8 mouse cellular contexts compared by ENCODE assay signal in genomic region chr12:54489675-54490074, GRCm38 (mm10).
DNase-seq lines count a peak whose midpoint lies in the region; ATAC-seq and TF ChIP-seq lines count a peak whose summit lies in the region.

No protein-coding gene starts in this region.

- peak; percentile 68 for ATAC-seq in midbrain, embryonic 16.5 days
- peak; percentile 81; the same call in 1 of the 2 replicates for ATAC-seq in stomach, embryonic 14.5 days (ENCODE audit: insufficient number of reproducible peaks, insufficient read depth, low FRiP score, low read depth)

- intact Hi-C loops in left cerebral cortex, postnatal 36 days (cut with DNase I) = loop anchor here (5.0 to 10.0 kb wide), 3 partner anchors 137 to 1575 kb away; no protein-coding TSS in a partner anchor

- H3K36me3 ChIP-seq in spleen, adult 2 months (ENCODE audit: control insufficient read depth, insufficient read depth, low read length) = no peaks in the 10 kb centered on the region
- H3K36me3 ChIP-seq in embryonic facial prominence, embryonic 10.5 days (replicated peaks) = no peaks in the 10 kb centered on the region
- H3K36me3 ChIP-seq in midbrain, embryonic 16.5 days (ENCODE audit: control insufficient read depth, insufficient read depth, low read length) = no peaks in the 10 kb centered on the region
- H3K36me3 ChIP-seq in stomach, embryonic 14.5 days (ENCODE audit: control insufficient read depth, insufficient read depth, low read length) = no peaks in the 10 kb centered on the region

- H3K9me3 ChIP-seq in embryonic facial prominence, embryonic 10.5 days = no peaks in the 10 kb centered on the region
- no peaks in the 10 kb centered on the region for H3K9me3 ChIP-seq in midbrain, embryonic 16.5 days (replicated peaks; ENCODE audit: control insufficient read depth, low read length, poor library complexity, severe bottlenecking)
- H3K9me3 ChIP-seq in stomach, embryonic 14.5 days (ENCODE audit: control insufficient read depth, low read depth, low read length) = no peaks in the 10 kb centered on the region

- WGBS in spleen, adult 2 months = 1% methylated on average over 8 of the region's 8 CpGs
- WGBS in embryonic facial prominence, embryonic 10.5 days = 6% methylated on average over 8 of the region's 8 CpGs
- 5% methylated on average over 8 of the region's 8 CpGs for WGBS in midbrain, embryonic 16.5 days
- 3% methylated on average over 8 of the region's 8 CpGs for WGBS in stomach, embryonic 14.5 days

- H3K4me2 ChIP-seq in midbrain, embryonic 16.5 days (ENCODE audit: low read length) = no peak overlapping the region
- H3K4me2 ChIP-seq in stomach, embryonic 14.5 days (replicated peaks; ENCODE audit: low read depth, low read length) = no peak overlapping the region

- H3K9ac ChIP-seq in midbrain, embryonic 16.5 days (ENCODE audit: low read depth, low read length) = no peak overlapping the region
- H3K9ac ChIP-seq in stomach, embryonic 14.5 days (replicated peaks; ENCODE audit: low read depth, low read length) = no peak overlapping the region

- H3K27ac ChIP-seq in spleen, adult 2 months (ENCODE audit: insufficient read depth, low read length) = no peak overlapping the region
- H3K27ac ChIP-seq in embryonic facial prominence, embryonic 10.5 days (replicated peaks) = no peak overlapping the region
- no peak overlapping the region for H3K27ac ChIP-seq in midbrain, embryonic 16.5 days (ENCODE audit: low read length)
- H3K27ac ChIP-seq in stomach, embryonic 14.5 days (ENCODE audit: low read length) = no peak overlapping the region

- no peak overlapping the region for H3K4me3 ChIP-seq in spleen, adult 2 months (ENCODE audit: extremely low read depth, insufficient read depth, insufficient read length)
- H3K4me3 ChIP-seq in embryonic facial prominence, embryonic 10.5 days = no peak overlapping the region
- H3K4me3 ChIP-seq in midbrain, embryonic 16.5 days (ENCODE audit: low read depth, low read length) = no peak overlapping the region
- no peak overlapping the region for H3K4me3 ChIP-seq in stomach, embryonic 14.5 days (ENCODE audit: low read depth, low read length)

- no peak for TF ChIP-seq POLR2A in spleen, adult 2 months (IDR thresholded peaks at IDR 0.05; ENCODE audit: low read depth, low read length)

- no peaks in the 10 kb centered on the region for H3K4me1 ChIP-seq in spleen, adult 2 months (ENCODE audit: control insufficient read depth, insufficient read depth, insufficient read length)
- peaks cover 7% of the 10 kb centered on the region; the same call in 1 of the 2 replicates for H3K4me1 ChIP-seq in embryonic facial prominence, embryonic 10.5 days
- no peaks in the 10 kb centered on the region; the same call in 1 of the 2 replicates for H3K4me1 ChIP-seq in midbrain, embryonic 16.5 days (ENCODE audit: control insufficient read depth, insufficient read depth, low read length)
- H3K4me1 ChIP-seq in stomach, embryonic 14.5 days (ENCODE audit: control insufficient read depth, insufficient read depth, low read length) = 0 out of 2 replicates have a peak, but pooled peaks cover 4% of the 10 kb centered on the region

- peak; percentile 9 to 39 for DNase-seq in spleen, adult 2 months (ENCODE audit: low read depth in 1 of 2, low spot score in 2 of 2)
- no peak for DNase-seq in spleen, adult 12 weeks (ENCODE audit: low spot score)
- DNase-seq in embryonic facial prominence, embryonic 10.5 days (ENCODE audit: low spot score) = peak; percentile 64
- DNase-seq in heart, adult 18-20 months = peak; percentile 72 to 88
- DNase-seq in kidney, adult 11 months = peak; percentile 67
- DNase-seq in left cerebral cortex, postnatal 36 days (ENCODE audit: low spot score in 2 of 2) = peak; percentile 49 to 65

- peak; percentile 62; the same call in 1 of the 2 replicates for TF ChIP-seq CTCF in spleen, adult 2 months (IDR thresholded peaks at IDR 0.05; ENCODE audit: extremely low read depth, insufficient read depth, insufficient read length, insufficient replicate concordance)

- no peaks in the 10 kb centered on the region for H3K27me3 ChIP-seq in spleen, adult 2 months (ENCODE audit: control insufficient read depth, insufficient read depth, low read length)
- H3K27me3 ChIP-seq in embryonic facial prominence, embryonic 10.5 days (replicated peaks; ENCODE audit: low read depth, poor library complexity, severe bottlenecking) = peaks cover 23% of the 10 kb centered on the region
- H3K27me3 ChIP-seq in midbrain, embryonic 16.5 days (ENCODE audit: control insufficient read depth, insufficient read depth, low read depth, low read length) = no peaks in the 10 kb centered on the region
- H3K27me3 ChIP-seq in stomach, embryonic 14.5 days (ENCODE audit: control insufficient read depth, insufficient read depth, low read length) = no peaks in the 10 kb centered on the region
